ENCODE assay signal across 34 mouse cellular contexts in genomic region chr4:40783049-40783448, GRCm38 (mm10).
"Had no signal": no experiment of that assay in that cellular context is flagged by ENCODE, and none has a peak within 500 bp of the region (broad histone marks: within the 10 kb centered on the region; RNA-seq: fewer than 3 reads in every experiment).

No protein-coding gene starts in this region.

- H3K27ac ChIP-seq: heart, embryonic 13.5 days; heart, embryonic 15.5 days; hindbrain, embryonic 10.5 days; hindbrain, embryonic 12.5 days; hindbrain, embryonic 13.5 days; hindbrain, embryonic 14.5 days; hindbrain, embryonic 15.5 days; hindbrain, postnatal 0 days; intestine, embryonic 15.5 days; kidney, embryonic 15.5 days; kidney, postnatal 0 days; layer of hippocampus, adult 2 months had no signal

- H3K36me3 ChIP-seq: heart, embryonic 10.5 days; heart, embryonic 12.5 days; heart, embryonic 13.5 days; heart, embryonic 15.5 days; hindbrain, embryonic 10.5 days; hindbrain, embryonic 12.5 days; hindbrain, embryonic 13.5 days; hindbrain, embryonic 15.5 days; intestine, embryonic 15.5 days; kidney, embryonic 15.5 days had no signal

- H3K27me3 ChIP-seq: heart, embryonic 12.5 days; heart, embryonic 13.5 days; heart, embryonic 15.5 days; hindbrain, embryonic 12.5 days; hindbrain, embryonic 13.5 days; hindbrain, embryonic 15.5 days; intestine, embryonic 15.5 days; kidney, embryonic 15.5 days had no signal

- H3K4me3 ChIP-seq: heart, embryonic 10.5 days; heart, embryonic 12.5 days; heart, embryonic 13.5 days; heart, embryonic 15.5 days; hindbrain, embryonic 10.5 days; hindbrain, embryonic 12.5 days; hindbrain, embryonic 13.5 days; hindbrain, embryonic 15.5 days; intestine, embryonic 15.5 days; kidney, embryonic 15.5 days; layer of hippocampus, adult 2 months had no signal

- H3K9me3 ChIP-seq: heart, embryonic 10.5 days; heart, embryonic 12.5 days; heart, embryonic 13.5 days; heart, embryonic 15.5 days; hindbrain, embryonic 10.5 days; hindbrain, embryonic 12.5 days; hindbrain, embryonic 13.5 days; hindbrain, embryonic 15.5 days; intestine, embryonic 15.5 days; kidney, embryonic 15.5 days had no signal

- H3K9ac ChIP-seq: heart, embryonic 12.5 days; heart, embryonic 13.5 days; heart, embryonic 15.5 days; hindbrain, embryonic 12.5 days; hindbrain, embryonic 13.5 days; hindbrain, embryonic 14.5 days; hindbrain, embryonic 15.5 days; intestine, embryonic 15.5 days; kidney, embryonic 15.5 days had no signal

- H3K4me1 ChIP-seq: hindbrain, embryonic 12.5 days; hindbrain, embryonic 13.5 days; hindbrain, embryonic 15.5 days had no signal

- ATAC-seq: hindbrain, embryonic 16.5 days; hindbrain, postnatal 0 days; inflammation-experienced regulatory T-cells, adult 6 months; intestine, embryonic 15.5 days; intestine, embryonic 16.5 days; intestine, postnatal 0 days had no signal

- DNase-seq: heart, postnatal 10 days; heart, postnatal 14 days; heart, postnatal 36 days; heart, postnatal 4 days; kidney, adult 11 months; kidney, adult 18-20 months; kidney, adult 2 months; kidney, adult 8-10 months; kidney, adult 9 months; kidney, postnatal 10 days; kidney, postnatal 14 days; kidney, postnatal 25 days; kidney, postnatal 36 days; kidney, postnatal 4 days; layer of hippocampus, adult 9-11 months; layer of hippocampus, postnatal 36 days had no signal
